In genomic region chr11:19049276-19049675, GRCm38 (mm10) we compare ENCODE assay signal across 27 mouse cellular contexts.
"Had no signal": no experiment of that assay in that cellular context is flagged by ENCODE, and none has a peak within 500 bp of the region (broad histone marks: within the 10 kb centered on the region; RNA-seq: fewer than 3 reads in every experiment).

No protein-coding gene starts in this region.

- DNase-seq: cerebellum, adult 18-20 months; cerebellum, adult 2 months; cerebellum, adult 8-10 months; cerebellum, adult 9-10 months; cerebellum, adult 9-11 months; cerebellum, postnatal 10 days; cerebellum, postnatal 14 days; cerebellum, postnatal 25 days; cerebellum, postnatal 36 days; forebrain, postnatal 0 days; gastrocnemius, adult 2 months; gastrocnemius, postnatal 10 days; gastrocnemius, postnatal 14 days; gastrocnemius, postnatal 25 days; gastrocnemius, postnatal 36 days; heart, adult 18-20 months had no signal

- H3K9ac ChIP-seq: embryonic facial prominence, embryonic 12.5 days; embryonic facial prominence, embryonic 13.5 days; embryonic facial prominence, embryonic 15.5 days; forebrain, embryonic 12.5 days; forebrain, embryonic 13.5 days; forebrain, embryonic 15.5 days; forebrain, postnatal 0 days had no signal

- H3K9me3 ChIP-seq: embryonic facial prominence, embryonic 10.5 days; embryonic facial prominence, embryonic 12.5 days; embryonic facial prominence, embryonic 13.5 days; embryonic facial prominence, embryonic 15.5 days; forebrain, embryonic 10.5 days; forebrain, embryonic 12.5 days; forebrain, embryonic 13.5 days; forebrain, embryonic 15.5 days had no signal

- ATAC-seq: forebrain, embryonic 13.5 days; forebrain, embryonic 14.5 days; forebrain, embryonic 15.5 days; forebrain, embryonic 16.5 days; forebrain, postnatal 0 days had no signal

- H3K4me2 ChIP-seq: embryonic facial prominence, embryonic 12.5 days; embryonic facial prominence, embryonic 13.5 days; embryonic facial prominence, embryonic 15.5 days; forebrain, embryonic 12.5 days; forebrain, embryonic 13.5 days; forebrain, embryonic 15.5 days had no signal

- H3K36me3 ChIP-seq: embryonic facial prominence, embryonic 10.5 days; embryonic facial prominence, embryonic 12.5 days; embryonic facial prominence, embryonic 13.5 days; embryonic facial prominence, embryonic 15.5 days; forebrain, embryonic 10.5 days; forebrain, embryonic 12.5 days; forebrain, embryonic 15.5 days had no signal

- H3K27ac ChIP-seq: embryonic facial prominence, embryonic 10.5 days; embryonic facial prominence, embryonic 13.5 days; embryonic facial prominence, embryonic 15.5 days; forebrain, embryonic 10.5 days; forebrain, embryonic 12.5 days; forebrain, embryonic 13.5 days; forebrain, embryonic 15.5 days; gastrocnemius, adult 2 months had no signal

- H3K4me3 ChIP-seq: embryonic facial prominence, embryonic 10.5 days; embryonic facial prominence, embryonic 12.5 days; embryonic facial prominence, embryonic 13.5 days; embryonic facial prominence, embryonic 15.5 days; erythroblast, embryonic 14.5 days; forebrain, embryonic 10.5 days; forebrain, embryonic 12.5 days; forebrain, embryonic 13.5 days; forebrain, embryonic 15.5 days; gastrocnemius, adult 2 months had no signal

- H3K4me1 ChIP-seq: embryonic facial prominence, embryonic 15.5 days; forebrain, embryonic 13.5 days had no signal

- H3K27me3 ChIP-seq: embryonic facial prominence, embryonic 12.5 days; embryonic facial prominence, embryonic 13.5 days; embryonic facial prominence, embryonic 15.5 days; forebrain, embryonic 12.5 days; forebrain, embryonic 15.5 days had no signal
